Mouse (Mus musculus) thymus, adult 2 months (tissue): ENCODE measurements around the gene Scn3b.

Source experiments
- CTCF ChIP-seq: fragments of 200-500 bp; IDR thresholded peaks from 2 replicates; pipeline ENCODE4 v1.5.1; 2012; ENCODE audit warnings: mild to moderate bottlenecking, control low read depth, low read length, moderate library complexity, borderline replicate concordance; ENCODE audit not compliant: control insufficient read depth, poor library complexity, insufficient read depth; ENCODE audit errors: extremely low read depth
- POLR2A ChIP-seq: fragments of 200-500 bp; IDR thresholded peaks from 2 replicates; pipeline ENCODE4 v1.6.1; 2012; ENCODE audit warnings: mild to moderate bottlenecking, low read length, control low read depth, moderate library complexity; ENCODE audit not compliant: control insufficient read depth, poor library complexity, insufficient read depth; ENCODE audit errors: extremely low read depth

DNA sequence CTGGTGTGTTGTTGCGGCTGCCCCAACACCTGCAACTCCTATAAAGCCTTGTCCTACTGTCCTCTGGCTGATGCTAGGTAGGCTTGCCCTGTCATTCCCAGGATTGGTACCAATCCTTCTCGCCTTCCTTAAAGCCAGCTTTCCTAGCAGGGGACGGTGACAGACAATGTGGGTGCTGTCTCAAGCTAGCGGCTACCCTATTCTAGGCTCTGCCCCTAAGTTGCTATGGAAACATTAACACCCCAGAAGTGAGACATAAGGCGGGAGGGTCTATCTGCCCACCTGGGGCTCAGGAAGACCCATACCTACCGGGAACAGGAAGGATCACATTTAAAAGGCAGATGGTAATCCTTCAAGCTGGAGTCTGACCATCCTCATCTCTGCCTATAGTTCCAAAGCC is 54.8 kb downstream of the Scn3b start:
- TF ChIP-seq POLR2A (no peak), CTCF (no peak)
